In genomic region chr13:98013715-98014114, GRCm38 (mm10) we compare ENCODE assay signal across 13 mouse cellular contexts.
DNase-seq lines count a peak whose midpoint lies in the region; ATAC-seq and TF ChIP-seq lines count a peak whose summit lies in the region.
"Had no signal": no experiment of that assay in that cellular context is flagged by ENCODE, and none has a peak within 500 bp of the region (broad histone marks: within the 10 kb centered on the region; RNA-seq: fewer than 3 reads in every experiment).

No protein-coding gene starts in this region.

- no peak overlapping the region for H3K4me3 ChIP-seq in intestine, embryonic 15.5 days (replicated peaks)
- no peak overlapping the region for H3K4me3 ChIP-seq in intestine, embryonic 16.5 days (ENCODE audit: low read length)
- H3K4me3 ChIP-seq in kidney, adult 2 months (ENCODE audit: insufficient read depth, low read depth, low read length): peak overlapping the region; percentile 43
- no peak overlapping the region for H3K4me3 ChIP-seq in limb, embryonic 15.5 days
- H3K4me3 ChIP-seq in stomach, postnatal 0 days (ENCODE audit: low read depth, low read length): no peak overlapping the region
- H3K4me3 ChIP-seq in liver, postnatal 0 days (ENCODE audit: low read depth, low read length): no peak overlapping the region
- H3K4me3 ChIP-seq: forebrain, embryonic 10.5 days; liver, embryonic 12.5 days had no signal

- no peak for TF ChIP-seq CTCF in kidney, adult 2 months (conservative IDR thresholded peaks at IDR 0.05; ENCODE audit: insufficient read depth, insufficient read length, low read depth, low read length)
- no peak for TF ChIP-seq CTCF in stomach, postnatal 0 days (IDR thresholded peaks at IDR 0.05; ENCODE audit: low read depth)
- no peak for TF ChIP-seq CTCF in liver, postnatal 0 days (IDR thresholded peaks at IDR 0.05; ENCODE audit: low read depth)

- H3K27ac ChIP-seq in intestine, embryonic 15.5 days: no peak overlapping the region
- no peak overlapping the region for H3K27ac ChIP-seq in intestine, embryonic 16.5 days (ENCODE audit: low read length)
- peak overlapping the region; percentile 85 for H3K27ac ChIP-seq in kidney, adult 2 months (ENCODE audit: insufficient read depth, low read depth, low read length)
- H3K27ac ChIP-seq in limb, embryonic 15.5 days: 0 out of 2 replicates have a peak overlapping the region, but pooled peaks have one; percentile 11
- H3K27ac ChIP-seq in stomach, postnatal 0 days (replicated peaks): peak overlapping the region; percentile 73
- H3K27ac ChIP-seq in liver, postnatal 0 days (ENCODE audit: low read depth): no peak overlapping the region
- H3K27ac ChIP-seq: forebrain, embryonic 10.5 days; liver, embryonic 12.5 days had no signal

- H3K27me3 ChIP-seq in intestine, embryonic 15.5 days (replicated peaks): no peaks in the 10 kb centered on the region; the same call in 1 of the 2 replicates
- 0 out of 2 replicates have a peak, but pooled peaks cover 4% of the 10 kb centered on the region for H3K27me3 ChIP-seq in intestine, embryonic 16.5 days (replicated peaks; ENCODE audit: control insufficient read depth, insufficient read depth, low read length)
- H3K27me3 ChIP-seq in kidney, adult 2 months (replicated peaks; ENCODE audit: control insufficient read depth, insufficient read depth, low read length): no peaks in the 10 kb centered on the region
- H3K27me3 ChIP-seq in limb, embryonic 15.5 days: no peaks in the 10 kb centered on the region
- no peaks in the 10 kb centered on the region for H3K27me3 ChIP-seq in stomach, postnatal 0 days (ENCODE audit: control insufficient read depth, insufficient read depth, low read length)
- H3K27me3 ChIP-seq in liver, postnatal 0 days (ENCODE audit: insufficient read depth, low read length): peaks cover 2% of the 10 kb centered on the region; the same call in 1 of the 2 replicates

- DNase-seq in kidney, adult 2 months: peak; percentile 94
- DNase-seq in stomach, postnatal 0 days (ENCODE audit: low spot score): peak; percentile 85
- no peak for DNase-seq in liver, postnatal 0 days
- no peak for DNase-seq in testis, postnatal 10 days (ENCODE audit: low spot score)
- DNase-seq in cerebellum, adult 18-20 months: no peak
- DNase-seq: layer of hippocampus, adult 9-11 months; thymus, adult 18-20 months had no signal

- TF ChIP-seq EP300 in stomach, postnatal 0 days (optimal IDR thresholded peaks at IDR 0.05): no peak
- TF ChIP-seq EP300 in liver, postnatal 0 days (IDR thresholded peaks at IDR 0.05; ENCODE audit: low read depth): no peak

- H3K9ac ChIP-seq in intestine, embryonic 15.5 days: no peak overlapping the region
- no peak overlapping the region for H3K9ac ChIP-seq in intestine, embryonic 16.5 days (ENCODE audit: low read depth, low read length)
- no peak overlapping the region for H3K9ac ChIP-seq in limb, embryonic 15.5 days
- no peak overlapping the region for H3K9ac ChIP-seq in stomach, postnatal 0 days (ENCODE audit: low read length)
- no peak overlapping the region for H3K9ac ChIP-seq in liver, postnatal 0 days (replicated peaks)
- H3K9ac ChIP-seq: liver, embryonic 12.5 days had no signal

- no peak for TF ChIP-seq POLR2A in kidney, adult 2 months (IDR thresholded peaks at IDR 0.05; ENCODE audit: low read depth, low read length)

- 0 out of 2 replicates have a peak, but pooled peaks have one; percentile 16 for ATAC-seq in intestine, embryonic 15.5 days
- ATAC-seq in intestine, embryonic 16.5 days: no peak
- no peak for ATAC-seq in limb, embryonic 15.5 days (ENCODE audit: insufficient number of reproducible peaks, low FRiP score, low TSS enrichment, low read depth)
- peak; percentile 63 for ATAC-seq in stomach, postnatal 0 days (ENCODE audit: low FRiP score, low TSS enrichment)
- ATAC-seq in liver, postnatal 0 days: no peak
- ATAC-seq: liver, embryonic 12.5 days; midbrain, embryonic 16.5 days had no signal

- H3K4me2 ChIP-seq in intestine, embryonic 15.5 days (replicated peaks): no peak overlapping the region
- no peak overlapping the region for H3K4me2 ChIP-seq in intestine, embryonic 16.5 days (ENCODE audit: low read depth, low read length)
- H3K4me2 ChIP-seq in limb, embryonic 15.5 days: no peak overlapping the region
- H3K4me2 ChIP-seq in stomach, postnatal 0 days (replicated peaks; ENCODE audit: low read depth): no peak overlapping the region
- no peak overlapping the region for H3K4me2 ChIP-seq in liver, postnatal 0 days (ENCODE audit: low read depth, low read length)
- H3K4me2 ChIP-seq: liver, embryonic 12.5 days had no signal

- WGBS in intestine, embryonic 15.5 days: 91% methylated on average over 4 of the region's 4 CpGs
- WGBS in intestine, embryonic 16.5 days: 95% methylated on average over 4 of the region's 4 CpGs
- WGBS in kidney, adult 2 months: 44% methylated on average over 4 of the region's 4 CpGs
- 80% methylated on average over 4 of the region's 4 CpGs for whole genome bisulfite sequencing in limb, embryonic 15.5 days
- WGBS in stomach, postnatal 0 days: 69% methylated on average over 4 of the region's 4 CpGs
- 91% methylated on average over 4 of the region's 4 CpGs for WGBS in liver, postnatal 0 days (ENCODE audit: insufficient replicate concordance)

- H3K9me3 ChIP-seq in intestine, embryonic 15.5 days: no peaks in the 10 kb centered on the region
- H3K9me3 ChIP-seq in intestine, embryonic 16.5 days (ENCODE audit: control insufficient read depth, low read length): no peaks in the 10 kb centered on the region
- H3K9me3 ChIP-seq in limb, embryonic 15.5 days: no peaks in the 10 kb centered on the region
- no peaks in the 10 kb centered on the region for H3K9me3 ChIP-seq in stomach, postnatal 0 days (ENCODE audit: control insufficient read depth, low read length)
- no peaks in the 10 kb centered on the region for H3K9me3 ChIP-seq in liver, postnatal 0 days (ENCODE audit: low read length)
- H3K9me3 ChIP-seq: forebrain, embryonic 10.5 days; liver, embryonic 12.5 days had no signal

- no peaks in the 10 kb centered on the region for H3K36me3 ChIP-seq in intestine, embryonic 15.5 days
- H3K36me3 ChIP-seq in intestine, embryonic 16.5 days (ENCODE audit: control insufficient read depth, insufficient read depth, low read length): no peaks in the 10 kb centered on the region
- H3K36me3 ChIP-seq in kidney, adult 2 months (ENCODE audit: control insufficient read depth, insufficient read depth, low read length): no peaks in the 10 kb centered on the region
- H3K36me3 ChIP-seq in limb, embryonic 15.5 days: no peaks in the 10 kb centered on the region
- no peaks in the 10 kb centered on the region for H3K36me3 ChIP-seq in stomach, postnatal 0 days (ENCODE audit: control insufficient read depth, insufficient read depth, low read length)
- no peaks in the 10 kb centered on the region for H3K36me3 ChIP-seq in liver, postnatal 0 days (replicated peaks; ENCODE audit: insufficient read depth, low read length)
- H3K36me3 ChIP-seq: forebrain, embryonic 10.5 days; liver, embryonic 12.5 days had no signal

- peaks cover 11% of the 10 kb centered on the region; the same call in 1 of the 2 replicates for H3K4me1 ChIP-seq in intestine, embryonic 15.5 days (replicated peaks)
- H3K4me1 ChIP-seq in intestine, embryonic 16.5 days (ENCODE audit: control insufficient read depth, insufficient read depth, low read length): peaks cover 8% of the 10 kb centered on the region
- peaks cover 29% of the 10 kb centered on the region for H3K4me1 ChIP-seq in kidney, adult 2 months (ENCODE audit: control insufficient read depth, insufficient read depth, low read length)
- H3K4me1 ChIP-seq in limb, embryonic 15.5 days: peaks cover 17% of the 10 kb centered on the region
- peaks cover 3% of the 10 kb centered on the region; the same call in 1 of the 2 replicates for H3K4me1 ChIP-seq in stomach, postnatal 0 days (replicated peaks; ENCODE audit: control insufficient read depth, insufficient read depth)
- peaks cover 2% of the 10 kb centered on the region; the same call in 1 of the 2 replicates for H3K4me1 ChIP-seq in liver, postnatal 0 days (ENCODE audit: insufficient read depth)
- H3K4me1 ChIP-seq: liver, embryonic 12.5 days had no signal

Comparison
In these comparisons a context has a peak if more than half of its experiments do, and no peak if none do; other contexts are left out.
1. ATAC-seq: peak in intestine, embryonic 15.5 days (single experiment) and stomach, postnatal 0 days (single experiment); none in intestine, embryonic 16.5 days (single experiment), limb, embryonic 15.5 days (single experiment) and liver, postnatal 0 days (single experiment).
2. H3K27ac ChIP-seq: peak in kidney, adult 2 months (single experiment), limb, embryonic 15.5 days (single experiment) and stomach, postnatal 0 days (single experiment); none in intestine, embryonic 15.5 days (single experiment), intestine, embryonic 16.5 days (single experiment) and liver, postnatal 0 days (single experiment).
3. DNase-seq: peak in kidney, adult 2 months (single experiment) and stomach, postnatal 0 days (single experiment); none in liver, postnatal 0 days (single experiment), testis, postnatal 10 days (single experiment) and cerebellum, adult 18-20 months (0 of 2).